Mouse (Mus musculus): ENCODE measurements around the gene Syne1. TPM values are rescaled to one million over a fixed set of nuclear protein-coding genes. Genes with fewer than 3 reads are reported as not detected.

Gene Syne1
- polyA plus RNA-seq, 1 experiment from 2014 or later: 17.5 TPM

DNA sequence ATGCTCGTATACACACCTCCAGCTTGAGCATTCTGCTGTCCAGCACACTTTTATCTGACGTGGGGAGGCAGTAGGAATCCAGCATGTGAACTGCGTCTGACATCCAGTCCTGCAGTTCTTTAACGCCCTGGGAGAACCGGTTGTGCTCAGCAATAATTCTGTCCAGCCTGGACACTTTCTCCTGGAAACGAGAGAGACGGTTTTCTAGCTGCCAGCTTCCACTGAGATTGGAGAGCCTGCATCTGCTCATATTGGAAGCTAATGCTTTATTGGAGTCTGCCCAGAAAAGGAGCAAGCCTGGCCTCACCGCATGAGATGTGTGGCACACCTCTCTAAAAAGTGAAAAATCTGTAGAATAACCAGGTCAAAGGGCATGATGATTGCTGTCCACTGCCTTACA is 288.6 kb downstream of the Syne1 start:
- H3K27ac ChIP-seq: no peak overlapping the region
- no peak overlapping the region for H3K9ac ChIP-seq
- H3K4me2 ChIP-seq: no peak overlapping the region
- peaks cover 7% of the 10 kb centered on the region; the same call in 1 of the 2 replicates for H3K36me3 ChIP-seq (replicated peaks)
- H3K4me1 ChIP-seq: no peaks in the 10 kb centered on the region
- 82% methylated on average over 8 of the region's 8 CpGs for WGBS
- H3K4me3 ChIP-seq: no peak overlapping the region
- no peak for ATAC-seq (replicated peaks)
- no peaks in the 10 kb centered on the region for H3K27me3 ChIP-seq (replicated peaks)
- no peaks in the 10 kb centered on the region for H3K9me3 ChIP-seq

DNA sequence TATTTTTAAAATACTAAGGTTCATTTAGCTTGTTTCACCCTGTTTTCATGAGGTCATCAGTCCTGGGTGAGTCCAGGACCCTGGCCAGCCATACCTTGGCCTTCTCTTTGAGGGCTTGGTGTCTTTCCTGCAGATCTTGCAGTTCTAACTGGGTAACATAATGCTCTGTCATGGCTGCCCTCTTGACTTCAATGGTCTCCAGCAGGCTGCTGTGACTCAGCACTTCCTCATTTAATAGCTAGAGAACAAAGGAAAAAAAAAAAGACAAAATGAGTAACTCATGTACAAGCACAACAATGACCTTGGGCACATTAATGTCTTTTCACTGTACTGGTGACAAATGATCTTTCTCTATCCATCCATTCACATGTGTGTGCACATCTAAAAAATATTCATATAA is 294.6 kb downstream of the Syne1 start:
- H3K36me3 ChIP-seq (replicated peaks): peaks cover 9% of the 10 kb centered on the region; the same call in 1 of the 2 replicates
- ATAC-seq (replicated peaks): no peak
- no peaks in the 10 kb centered on the region for H3K4me1 ChIP-seq
- no peak overlapping the region for H3K27ac ChIP-seq
- no peak overlapping the region for H3K4me2 ChIP-seq
- no peaks in the 10 kb centered on the region for H3K27me3 ChIP-seq (replicated peaks)
- H3K4me3 ChIP-seq: no peak overlapping the region
- no peaks in the 10 kb centered on the region for H3K9me3 ChIP-seq
- no peak overlapping the region for H3K9ac ChIP-seq

DNA sequence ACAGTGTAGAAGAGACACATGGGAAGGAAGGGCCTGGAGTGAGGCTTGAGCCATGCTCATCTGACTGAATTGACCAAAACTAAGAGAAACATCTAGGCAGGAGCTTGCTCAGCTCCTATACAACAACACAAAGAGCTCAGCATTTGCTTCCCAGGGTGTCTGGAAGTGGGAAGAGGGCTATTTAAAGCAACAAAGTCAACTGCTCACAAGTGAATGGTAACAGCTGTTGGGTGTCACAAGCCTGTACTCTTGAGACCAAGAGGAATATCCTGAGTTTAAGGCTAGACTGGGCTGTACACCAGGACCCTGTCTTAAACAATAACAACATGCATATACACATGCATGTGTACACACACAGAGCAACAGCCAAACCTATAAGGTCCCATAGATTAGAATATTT is 297.5 kb downstream of the Syne1 start:
- Histone ChIP-seq H3K4me1 (no peaks in the 10 kb centered on the region), H3K9me3 (no peaks in the 10 kb centered on the region), H3K9ac (no peak overlapping the region), H3K27me3 (replicated peaks) (no peaks in the 10 kb centered on the region), H3K4me2 (no peak overlapping the region), H3K27ac (no peak overlapping the region), H3K4me3 (no peak overlapping the region), H3K36me3 (replicated peaks) (peaks cover 9% of the 10 kb centered on the region; the same call in 1 of the 2 replicates)
- no peak for ATAC-seq (replicated peaks)

DNA sequence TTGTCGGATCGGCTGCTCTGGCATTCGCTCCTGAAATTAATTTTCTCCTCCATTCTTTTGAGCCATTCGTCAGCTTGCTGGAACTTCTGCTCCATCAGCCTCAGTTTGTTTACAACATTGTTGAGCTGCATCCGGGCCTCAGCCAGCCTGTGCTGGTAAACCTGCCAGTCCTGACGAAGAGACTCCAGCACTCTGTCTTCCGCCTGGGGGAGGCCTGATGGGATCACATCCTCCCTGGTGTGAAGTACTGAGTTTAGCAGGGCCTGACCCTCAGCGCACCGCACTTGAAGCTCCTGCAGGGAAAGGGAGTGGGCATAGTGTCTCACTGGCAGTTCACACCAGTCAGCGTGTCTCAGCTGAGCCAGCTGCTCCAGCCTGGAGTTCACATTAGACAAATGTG is 300.6 kb downstream of the Syne1 start:
- H3K27me3 ChIP-seq (replicated peaks): no peaks in the 10 kb centered on the region
- ATAC-seq (replicated peaks): no peak
- H3K4me3 ChIP-seq: no peak overlapping the region
- H3K4me1 ChIP-seq: no peaks in the 10 kb centered on the region
- no peak overlapping the region for H3K27ac ChIP-seq
- WGBS: 79% methylated on average over 10 of the region's 10 CpGs
- H3K9me3 ChIP-seq: no peaks in the 10 kb centered on the region
- H3K36me3 ChIP-seq (replicated peaks): 0 out of 2 replicates have a peak, but pooled peaks cover 3% of the 10 kb centered on the region
- H3K4me2 ChIP-seq: no peak overlapping the region
- H3K9ac ChIP-seq: no peak overlapping the region

DNA sequence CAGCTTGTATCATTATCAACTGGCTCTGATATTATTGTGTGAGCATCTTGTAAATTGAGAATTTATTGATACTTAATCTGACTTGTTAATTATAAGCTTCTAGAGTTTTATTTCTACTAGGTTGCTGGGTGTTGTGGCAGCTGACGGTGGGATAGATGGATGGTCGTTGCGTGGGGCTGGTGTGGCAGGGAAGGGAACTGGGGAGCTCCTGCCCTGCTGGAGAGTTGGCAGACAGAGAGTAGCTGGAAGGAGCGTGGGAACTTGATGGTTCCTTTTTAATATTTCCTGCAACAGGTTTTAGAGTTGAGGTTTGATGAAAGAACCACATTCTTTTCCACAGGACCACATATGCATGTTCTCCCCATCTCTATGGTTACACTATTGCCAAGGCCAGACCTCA is 311.6 kb downstream of the Syne1 start:
- no peaks in the 10 kb centered on the region for H3K36me3 ChIP-seq (replicated peaks)
- H3K9ac ChIP-seq: no peak overlapping the region
- no peaks in the 10 kb centered on the region for H3K4me1 ChIP-seq
- whole genome bisulfite sequencing: 45% methylated on average over 4 of the region's 4 CpGs
- no peak overlapping the region for H3K4me2 ChIP-seq
- 0 out of 2 replicates have a peak, but pooled peaks have one; percentile 27 for ATAC-seq (replicated peaks)
- no peak overlapping the region for H3K4me3 ChIP-seq
- no peaks in the 10 kb centered on the region for H3K27me3 ChIP-seq (replicated peaks)
- no peaks in the 10 kb centered on the region for H3K9me3 ChIP-seq
- no peak overlapping the region for H3K27ac ChIP-seq

DNA sequence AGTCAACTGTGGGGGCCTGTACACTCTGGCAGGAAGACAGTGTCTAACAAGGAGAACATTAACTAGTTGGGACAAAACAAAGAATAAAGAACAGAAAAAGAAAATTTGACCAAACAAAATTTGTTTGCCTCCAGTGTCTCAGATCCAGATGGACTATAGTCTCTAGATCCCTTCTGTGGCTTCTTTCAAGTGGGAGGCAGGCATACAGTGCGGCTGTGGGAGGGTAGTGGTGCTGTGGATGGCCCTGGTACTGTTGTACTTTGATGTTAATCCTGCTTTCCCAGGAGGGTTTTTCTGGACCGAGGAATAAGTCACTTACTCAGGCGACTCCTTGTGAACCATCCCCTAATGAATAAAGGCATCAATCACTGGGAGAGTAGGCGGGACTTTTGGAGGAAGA is 314.4 kb downstream of the Syne1 start:
- no peak overlapping the region for H3K4me3 ChIP-seq
- 35% methylated on average over 4 of the region's 4 CpGs for WGBS
- H3K4me1 ChIP-seq: no peaks in the 10 kb centered on the region
- no peaks in the 10 kb centered on the region for H3K9me3 ChIP-seq
- ATAC-seq (replicated peaks): no peak
- no peaks in the 10 kb centered on the region for H3K36me3 ChIP-seq (replicated peaks)
- no peaks in the 10 kb centered on the region for H3K27me3 ChIP-seq (replicated peaks)
- H3K9ac ChIP-seq: no peak overlapping the region
- H3K4me2 ChIP-seq: no peak overlapping the region
- no peak overlapping the region for H3K27ac ChIP-seq

DNA sequence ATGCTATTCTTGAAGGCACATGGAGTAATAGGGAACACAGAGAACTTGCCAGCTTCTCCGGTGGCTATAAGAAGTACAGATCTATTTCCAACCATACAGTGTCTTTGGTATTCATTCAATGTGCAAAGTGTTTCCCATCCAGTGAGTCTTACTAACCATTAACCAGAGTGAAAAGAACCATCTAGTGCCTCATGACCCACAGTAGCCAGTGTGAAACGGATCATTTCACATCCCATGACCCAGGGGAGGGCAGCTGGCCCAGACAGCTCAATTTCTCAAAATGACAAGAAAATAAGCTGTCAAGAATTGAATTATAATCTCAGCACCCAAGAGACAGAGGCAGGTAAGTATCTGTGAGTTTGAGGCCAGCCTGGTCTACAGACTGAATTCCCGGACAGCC is 315.1 kb downstream of the Syne1 start:
- no peak for ATAC-seq (replicated peaks)
- WGBS: 84% methylated on average over 3 of the region's 3 CpGs
- Histone ChIP-seq H3K27ac (no peak overlapping the region), H3K36me3 (replicated peaks) (no peaks in the 10 kb centered on the region), H3K9ac (no peak overlapping the region), H3K27me3 (replicated peaks) (no peaks in the 10 kb centered on the region), H3K4me2 (no peak overlapping the region), H3K9me3 (no peaks in the 10 kb centered on the region), H3K4me1 (no peaks in the 10 kb centered on the region), H3K4me3 (no peak overlapping the region)

DNA sequence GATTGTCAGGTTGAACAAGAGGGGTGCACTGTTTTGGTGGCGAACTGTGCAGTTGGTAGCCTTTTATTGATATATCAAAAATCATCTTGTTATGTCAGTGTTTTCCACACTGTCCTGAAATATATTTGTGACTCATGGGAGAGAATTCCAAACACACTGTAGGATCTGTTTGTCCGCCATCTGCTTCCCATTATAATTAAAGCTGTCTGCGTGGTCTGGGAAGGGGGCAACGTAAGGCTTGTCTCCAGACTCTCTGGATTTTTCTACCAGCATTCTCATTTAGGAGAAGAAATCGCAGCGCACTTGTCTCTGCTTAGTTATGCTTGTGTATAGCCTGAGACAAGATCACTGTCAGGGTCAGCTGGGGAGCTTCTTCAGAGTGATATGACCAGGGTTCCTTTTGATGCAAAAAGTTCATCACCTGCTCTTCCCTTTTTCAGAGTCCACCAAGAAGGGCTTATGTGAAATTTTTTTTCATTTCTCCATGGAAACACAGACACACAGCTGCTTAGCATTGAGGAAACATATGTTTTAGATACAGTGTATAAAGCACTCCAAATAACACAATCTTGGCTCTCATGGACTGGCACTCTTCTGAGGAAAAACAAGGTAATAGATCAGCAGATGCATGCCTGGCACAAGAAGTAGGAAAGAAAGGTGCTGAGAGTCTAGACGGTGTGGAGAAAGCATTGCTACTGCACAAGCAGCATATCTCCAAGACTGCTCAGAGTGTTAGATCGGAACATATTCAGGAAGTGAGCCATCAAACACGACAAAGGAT is 316.4 kb downstream of the Syne1 start:
- Histone ChIP-seq H3K4me3 (no peak overlapping the region), H3K4me2 (no peak overlapping the region), H3K36me3 (replicated peaks) (no peaks in the 10 kb centered on the region), H3K9ac (no peak overlapping the region), H3K27me3 (replicated peaks) (no peaks in the 10 kb centered on the region), H3K27ac (no peak overlapping the region), H3K4me1 (no peaks in the 10 kb centered on the region), H3K9me3 (no peaks in the 10 kb centered on the region)
- no peak for ATAC-seq (replicated peaks)
- WGBS: 82% methylated on average over 9 of the region's 9 CpGs

DNA sequence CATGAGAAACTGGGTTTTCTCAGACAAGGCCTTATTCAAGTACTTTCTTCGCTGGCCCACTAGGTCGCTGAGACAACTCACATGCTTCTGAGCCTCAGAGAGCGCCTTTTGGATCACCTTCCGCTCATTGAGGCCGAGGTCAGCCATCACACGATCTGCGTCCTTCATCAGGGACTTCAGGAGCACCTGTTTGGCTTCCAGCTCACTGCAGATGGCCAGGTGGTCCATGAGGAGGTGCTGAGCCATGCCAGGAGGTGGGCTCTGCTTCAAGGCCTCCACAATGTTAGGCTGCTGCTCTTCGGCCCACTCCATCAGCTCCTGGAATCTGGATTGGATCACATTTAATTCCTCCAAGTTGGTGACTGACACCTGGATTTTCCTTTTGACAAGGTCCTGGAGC is 322.2 kb downstream of the Syne1 start:
- H3K36me3 ChIP-seq (replicated peaks): no peaks in the 10 kb centered on the region; the same call in 1 of the 2 replicates

DNA sequence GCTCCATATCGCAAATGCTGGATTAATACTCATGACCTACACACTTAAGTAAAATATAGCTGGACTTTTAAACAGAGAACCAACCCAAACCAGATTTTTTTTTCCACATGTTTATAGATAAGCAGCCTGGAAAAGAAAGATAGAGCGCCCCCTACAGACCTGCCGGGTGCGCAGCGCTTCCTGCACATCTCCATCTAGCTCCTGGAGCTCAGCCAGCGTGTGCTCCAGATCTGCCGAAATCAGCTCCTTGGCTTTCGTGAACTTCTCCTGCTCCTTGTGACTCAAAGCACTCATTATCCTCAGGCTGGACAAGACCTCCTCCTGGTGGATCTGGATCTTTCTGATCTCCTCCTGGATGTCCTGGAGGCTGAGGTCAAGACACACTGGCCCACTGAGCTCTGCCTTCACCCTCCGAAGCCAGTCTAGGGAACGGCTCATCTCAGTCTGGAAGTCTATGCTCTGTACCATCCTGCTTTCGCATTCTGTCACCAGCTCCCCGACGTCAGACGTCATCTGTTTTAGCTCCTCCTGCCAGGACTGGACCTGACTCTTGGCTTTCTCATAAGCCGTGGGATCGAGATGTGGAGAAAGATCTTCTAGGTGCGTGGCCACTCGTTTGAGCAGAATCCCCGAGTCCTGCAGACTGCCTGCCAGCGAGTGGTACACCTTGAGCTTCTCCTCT is 323.7 kb downstream of the Syne1 start:
- Histone ChIP-seq H3K4me3 (no peak overlapping the region), H3K9me3 (no peaks in the 10 kb centered on the region), H3K27ac (no peak overlapping the region), H3K36me3 (replicated peaks) (no peaks in the 10 kb centered on the region; the same call in 1 of the 2 replicates), H3K4me1 (no peaks in the 10 kb centered on the region), H3K27me3 (replicated peaks) (no peaks in the 10 kb centered on the region), H3K4me2 (no peak overlapping the region), H3K9ac (no peak overlapping the region)
- no peak for ATAC-seq (replicated peaks)
- WGBS: 84% methylated on average over 20 of the region's 20 CpGs

More for the DNA sequence above, 322.2 kb downstream of the Syne1 start:
- no peak overlapping the region for H3K27ac ChIP-seq
- H3K4me1 ChIP-seq: no peaks in the 10 kb centered on the region
- H3K9me3 ChIP-seq: no peaks in the 10 kb centered on the region
- ATAC-seq (replicated peaks): no peak
- WGBS: 92% methylated on average over 8 of the region's 8 CpGs
- H3K27me3 ChIP-seq (replicated peaks): no peaks in the 10 kb centered on the region
- no peak overlapping the region for H3K4me3 ChIP-seq
- H3K9ac ChIP-seq: no peak overlapping the region
- H3K4me2 ChIP-seq: no peak overlapping the region

DNA sequence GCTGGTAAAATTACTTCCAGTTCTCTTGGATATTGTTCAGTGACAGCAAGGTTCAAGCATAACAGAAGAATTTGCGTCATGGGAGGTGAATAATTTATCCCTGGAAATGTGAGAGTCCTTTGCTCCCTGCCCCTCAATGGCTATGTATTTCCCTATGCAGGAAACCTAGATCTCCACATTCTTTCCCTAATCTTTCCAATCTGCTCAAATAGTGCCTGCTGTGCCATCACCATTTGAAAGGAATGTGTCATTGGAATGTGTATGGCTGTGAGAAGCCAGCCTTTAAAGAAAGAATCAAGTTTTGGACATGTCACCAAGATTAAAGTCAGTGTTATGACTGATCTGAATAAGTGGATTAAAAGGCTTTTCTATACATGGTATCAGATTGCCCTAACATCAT is 335.3 kb downstream of the Syne1 start:
- ATAC-seq (replicated peaks): no peak
- WGBS: 24% methylated on average over 1 of the region's 1 CpGs
- H3K4me1 ChIP-seq: no peaks in the 10 kb centered on the region
- H3K36me3 ChIP-seq (replicated peaks): no peaks in the 10 kb centered on the region
- H3K4me3 ChIP-seq: no peak overlapping the region
- no peak overlapping the region for H3K27ac ChIP-seq
- no peaks in the 10 kb centered on the region for H3K9me3 ChIP-seq
- no peak overlapping the region for H3K4me2 ChIP-seq
- H3K27me3 ChIP-seq (replicated peaks): no peaks in the 10 kb centered on the region
- H3K9ac ChIP-seq: no peak overlapping the region

DNA sequence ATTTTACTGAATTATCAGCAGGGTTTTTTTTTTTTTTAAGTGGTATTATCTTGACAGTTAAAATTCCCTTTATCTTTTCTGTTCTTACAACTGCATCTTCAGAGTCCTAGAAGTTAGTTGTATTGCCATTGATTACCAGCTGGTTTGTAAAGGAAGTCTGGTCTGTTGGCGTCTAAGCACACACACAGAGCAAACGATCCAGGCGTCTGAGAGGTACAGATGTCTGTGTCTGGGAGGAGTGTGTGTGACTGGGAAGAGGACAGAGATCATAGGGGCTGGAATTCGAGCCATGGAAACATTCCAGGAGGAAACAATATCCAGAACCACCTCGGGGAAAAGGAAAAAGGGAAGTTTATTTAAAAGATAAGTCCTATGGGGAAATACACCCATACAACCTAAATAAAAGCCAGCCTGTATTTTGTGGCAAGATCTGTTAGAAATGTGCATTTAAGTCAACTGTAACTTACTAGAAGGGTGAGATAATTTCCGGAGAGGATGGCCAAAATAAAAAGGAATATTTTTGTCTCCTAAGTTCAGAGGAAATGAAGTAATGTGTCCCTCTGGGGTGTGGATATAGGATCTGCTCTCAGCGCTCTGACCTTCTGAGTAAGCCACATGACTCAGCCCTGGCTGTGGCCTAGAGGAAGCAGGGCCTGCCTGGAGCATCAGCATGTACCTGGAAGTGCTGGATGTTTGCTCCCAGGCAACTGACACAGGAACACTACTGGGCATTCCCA is 343.2 kb downstream of the Syne1 start:
- Histone ChIP-seq H3K4me2 (no peak overlapping the region), H3K36me3 (replicated peaks) (no peaks in the 10 kb centered on the region), H3K27ac (no peak overlapping the region), H3K27me3 (replicated peaks) (no peaks in the 10 kb centered on the region), H3K4me1 (no peaks in the 10 kb centered on the region), H3K9me3 (no peaks in the 10 kb centered on the region), H3K4me3 (no peak overlapping the region), H3K9ac (no peak overlapping the region)
- ATAC-seq (replicated peaks): no peak
- 54% methylated on average over 7 of the region's 7 CpGs for WGBS

Measured in midbrain, embryonic 15.5 days (tissue).